ENCODE assay signal across 9 mouse cellular contexts in genomic region chr6:53574097-53574496, GRCm38 (mm10).
DNase-seq lines count a peak whose midpoint lies in the region; ATAC-seq and TF ChIP-seq lines count a peak whose summit lies in the region.
"Had no signal": no experiment of that assay in that cellular context is flagged by ENCODE, and none has a peak within 500 bp of the region (broad histone marks: within the 10 kb centered on the region; RNA-seq: fewer than 3 reads in every experiment).

No protein-coding gene starts in this region.

- peak overlapping the region; percentile 59 for H3K4me2 ChIP-seq in kidney, postnatal 0 days (ENCODE audit: low read length)
- H3K4me2 ChIP-seq in embryonic facial prominence, embryonic 13.5 days = peak overlapping the region; percentile 63
- peak overlapping the region; percentile 47 for H3K4me2 ChIP-seq in hindbrain, embryonic 14.5 days (replicated peaks)
- peak overlapping the region; percentile 79 for H3K4me2 ChIP-seq in myocyte (ENCODE audit: low read depth)

- no peaks in the 10 kb centered on the region for H3K9me3 ChIP-seq in kidney, postnatal 0 days (replicated peaks; ENCODE audit: low read length)
- H3K9me3 ChIP-seq in embryonic facial prominence, embryonic 13.5 days = no peaks in the 10 kb centered on the region
- no peaks in the 10 kb centered on the region for H3K9me3 ChIP-seq in hindbrain, embryonic 14.5 days (ENCODE audit: control insufficient read depth, low read length)

- TF ChIP-seq CTCF in kidney, postnatal 0 days (IDR thresholded peaks at IDR 0.05; ENCODE audit: low read depth) = no peak

- no peaks in the 10 kb centered on the region for H3K79me2 ChIP-seq in myocyte (ENCODE audit: control insufficient read depth, insufficient read depth)

- peak overlapping the region; percentile 30 for H3K4me3 ChIP-seq in kidney, postnatal 0 days (replicated peaks; ENCODE audit: low read depth, low read length)
- H3K4me3 ChIP-seq in embryonic facial prominence, embryonic 13.5 days = peak overlapping the region; percentile 34
- peak overlapping the region; percentile 27 for H3K4me3 ChIP-seq in hindbrain, embryonic 14.5 days (replicated peaks; ENCODE audit: low read length)
- H3K4me3 ChIP-seq in myocyte = peak overlapping the region; percentile 46

- DNase-seq in kidney, postnatal 0 days (ENCODE audit: low spot score) = no peak
- no peak for DNase-seq in kidney, postnatal 4 days
- DNase-seq in hindbrain, embryonic 14.5 days (ENCODE audit: low spot score) = no peak
- no peak for DNase-seq in thymus, postnatal 25 days
- DNase-seq: liver; right cerebral cortex, postnatal 14 days had no signal

- TF ChIP-seq POLR2A in myocyte (IDR thresholded peaks at IDR 0.05; ENCODE audit: insufficient read length, low read depth) = no peak

- no peak overlapping the region for H3ac ChIP-seq in myocyte (ENCODE audit: control insufficient read depth, insufficient read length)

- H3K27me3 ChIP-seq in kidney, postnatal 0 days (ENCODE audit: insufficient read depth, low read length) = peaks cover 6% of the 10 kb centered on the region; the same call in 1 of the 2 replicates
- no peaks in the 10 kb centered on the region for H3K27me3 ChIP-seq in embryonic facial prominence, embryonic 13.5 days
- H3K27me3 ChIP-seq in hindbrain, embryonic 14.5 days (ENCODE audit: control insufficient read depth, insufficient read depth, low read length) = no peaks in the 10 kb centered on the region
- H3K27me3 ChIP-seq in myocyte (ENCODE audit: control insufficient read depth, insufficient read depth, insufficient read length) = no peaks in the 10 kb centered on the region

- H3K9ac ChIP-seq in kidney, postnatal 0 days (ENCODE audit: low read depth, low read length) = no peak overlapping the region
- H3K9ac ChIP-seq in embryonic facial prominence, embryonic 13.5 days = peak overlapping the region; percentile 58; the same call in 1 of the 2 replicates
- peak overlapping the region; percentile 54 for H3K9ac ChIP-seq in hindbrain, embryonic 14.5 days

- WGBS in kidney, postnatal 0 days = 41% methylated on average over 12 of the region's 12 CpGs
- WGBS in embryonic facial prominence, embryonic 13.5 days = 20% methylated on average over 12 of the region's 12 CpGs
- WGBS in hindbrain, embryonic 14.5 days = 36% methylated on average over 12 of the region's 12 CpGs

- H3K27ac ChIP-seq in kidney, postnatal 0 days = no peak overlapping the region
- H3K27ac ChIP-seq in embryonic facial prominence, embryonic 13.5 days = peak overlapping the region; percentile 60; the same call in 1 of the 2 replicates
- H3K27ac ChIP-seq in hindbrain, embryonic 14.5 days = peak overlapping the region; percentile 70; the same call in 1 of the 2 replicates

- no peak for ATAC-seq in kidney, postnatal 0 days (replicated peaks; ENCODE audit: low FRiP score, low read depth)
- ATAC-seq in embryonic facial prominence, embryonic 13.5 days (ENCODE audit: insufficient number of reproducible peaks, insufficient read depth, low FRiP score, low TSS enrichment, low read depth) = no peak
- no peak for ATAC-seq in hindbrain, embryonic 14.5 days (ENCODE audit: low FRiP score)
- ATAC-seq in erythroid progenitor cell, adult 5-6 weeks (replicated peaks; ENCODE audit: low FRiP score, poor library complexity, severe bottlenecking) = no peak

- H3K36me3 ChIP-seq in kidney, postnatal 0 days (ENCODE audit: insufficient read depth, low read length) = no peaks in the 10 kb centered on the region
- H3K36me3 ChIP-seq in embryonic facial prominence, embryonic 13.5 days = no peaks in the 10 kb centered on the region
- H3K36me3 ChIP-seq in hindbrain, embryonic 14.5 days (replicated peaks; ENCODE audit: control insufficient read depth, insufficient read depth) = no peaks in the 10 kb centered on the region
- H3K36me3 ChIP-seq in myocyte (ENCODE audit: control insufficient read depth, insufficient read depth) = no peaks in the 10 kb centered on the region

- 0 out of 2 replicates have a peak, but pooled peaks cover 3% of the 10 kb centered on the region for H3K4me1 ChIP-seq in kidney, postnatal 0 days (replicated peaks; ENCODE audit: insufficient read depth, low read length)
- peaks cover 48% of the 10 kb centered on the region for H3K4me1 ChIP-seq in embryonic facial prominence, embryonic 13.5 days
- H3K4me1 ChIP-seq in hindbrain, embryonic 14.5 days (replicated peaks; ENCODE audit: control insufficient read depth, insufficient read depth, low read length) = peaks cover 16% of the 10 kb centered on the region

TF ChIP-seq in myocyte, 11 proteins besides CTCF, POLR2A, EP300 and RAD21:
- TF ChIP-seq E2F4 (IDR thresholded peaks at IDR 0.05; ENCODE audit: insufficient read depth) = no peak
- TF ChIP-seq MAX (IDR thresholded peaks at IDR 0.05; ENCODE audit: low read depth) = no peak
- TF ChIP-seq REST (IDR thresholded peaks at IDR 0.05; ENCODE audit: insufficient read depth, insufficient read length) = no peak
- TF ChIP-seq SRF (IDR thresholded peaks at IDR 0.05; ENCODE audit: control insufficient read depth, insufficient read length, low read depth) = no peak
- no peak for TF ChIP-seq USF1 (IDR thresholded peaks at IDR 0.05; ENCODE audit: low read depth)
- no peak for TF ChIP-seq TCF12 (IDR thresholded peaks at IDR 0.05; ENCODE audit: insufficient read depth, poor library complexity, severe bottlenecking)
- no peak for TF ChIP-seq CEBPB (IDR thresholded peaks at IDR 0.05; ENCODE audit: insufficient read depth, poor library complexity, severe bottlenecking)
- TF ChIP-seq TCF3 (IDR thresholded peaks at IDR 0.05; ENCODE audit: insufficient read length, low read depth) = no peak
- TF ChIP-seq POLR2AphosphoS2 (IDR thresholded peaks at IDR 0.05; ENCODE audit: insufficient read length, low read depth) = no peak
- TF ChIP-seq MYOG (IDR thresholded peaks at IDR 0.05; ENCODE audit: control insufficient read depth in 1 of 3, insufficient read depth in 1 of 3, insufficient read length in 2 of 3, low read depth in 2 of 3) = no peak
- TF ChIP-seq MYOD1 (IDR thresholded peaks at IDR 0.05; ENCODE audit: control insufficient read depth in 1 of 3, insufficient read length in 2 of 3, low read depth in 2 of 3) = no peak
